ENCODE assay signal across 9 mouse cellular contexts in genomic region chr12:80574825-80575371, GRCm38 (mm10). TPM values are rescaled to one million over a fixed set of nuclear protein-coding genes. Genes with fewer than 3 reads are reported as not detected.
DNase-seq lines count a peak whose midpoint lies in the region; ATAC-seq and TF ChIP-seq lines count a peak whose summit lies in the region.
"Had no signal": no experiment of that assay in that cellular context is flagged by ENCODE, and none has a peak within 500 bp of the region (broad histone marks: within the 10 kb centered on the region; RNA-seq: fewer than 3 reads in every experiment).

No protein-coding gene starts in this region.

- H3K27ac ChIP-seq in lung, postnatal 0 days (ENCODE audit: low read length) = no peak overlapping the region

- no peak overlapping the region for H3K4me2 ChIP-seq in lung, postnatal 0 days (replicated peaks; ENCODE audit: low read depth, low read length)

- H3K9ac ChIP-seq in lung, postnatal 0 days (replicated peaks; ENCODE audit: low read depth) = no peak overlapping the region

- TF ChIP-seq CTCF in lung, postnatal 0 days (IDR thresholded peaks at IDR 0.05) = no peak

- no peaks in the 10 kb centered on the region for H3K27me3 ChIP-seq in lung, postnatal 0 days (replicated peaks; ENCODE audit: insufficient read depth, low read length)

- no peaks in the 10 kb centered on the region for H3K9me3 ChIP-seq in lung, postnatal 0 days (ENCODE audit: low read length)

- peak; percentile 60 for ATAC-seq in lung, postnatal 0 days

- no peak overlapping the region for H3K4me3 ChIP-seq in lung, postnatal 0 days (ENCODE audit: low read depth, low read length)

- peak; percentile 8 for DNase-seq in lung, postnatal 0 days (ENCODE audit: low spot score)
- no peak for DNase-seq in lung, adult 18-20 months
- peak; percentile 31 to 54 for DNase-seq in frontal cortex, postnatal 10 days (ENCODE audit: low spot score in 2 of 2)
- DNase-seq in layer of hippocampus, postnatal 36 days = peak; percentile 41 to 47
- peak; percentile 35 for DNase-seq in right cerebral cortex, postnatal 14 days
- no peak for DNase-seq in thymus, postnatal 0 days (ENCODE audit: low spot score)
- DNase-seq in adrenal gland, postnatal 14 days = no peak
- DNase-seq in ovary, postnatal 10 days (ENCODE audit: low spot score) = no peak

- no peaks in the 10 kb centered on the region for H3K4me1 ChIP-seq in lung, postnatal 0 days (ENCODE audit: insufficient read depth, low read depth, low read length)

- TF ChIP-seq EP300 in lung, postnatal 0 days (IDR thresholded peaks at IDR 0.05) = no peak

- no peaks in the 10 kb centered on the region for H3K36me3 ChIP-seq in lung, postnatal 0 days (ENCODE audit: insufficient read depth, low read length)

- 31% methylated on average over 15 of the region's 15 CpGs for WGBS in lung, postnatal 0 days

RNA-seq across cellular contexts. Expression of gene Galnt16, which starts 56.8 kb away (rescaled TPM):
- polyA plus RNA-seq in lung, postnatal 0 days (2015; fragmentation: Nextera tagmentation; extraction: Ambion mirVana) = 5.5 and 5.6 TPM in 2 replicates
- total RNA-seq in layer of hippocampus, postnatal 36 days (2021) = 100 to 1,000 TPM; 163 to 165 TPM
- polyA plus RNA-seq in thymus, postnatal 0 days (2015; fragmentation: Nextera tagmentation; extraction: Ambion mirVana) = 2.2 and 2.4 TPM in 2 replicates
- 11.3 and 14.6 TPM in 2 replicates for total RNA-seq in adrenal gland, postnatal 14 days (2021)
- total RNA-seq: hematopoietic stem cell, adult 5-6 weeks had no signal

Comparison
In these comparisons a context has a peak if more than half of its experiments do, and no peak if none do; other contexts are left out.
1. DNase-seq: peak in lung, postnatal 0 days (single experiment), frontal cortex, postnatal 10 days (2 of 2), layer of hippocampus, postnatal 36 days (2 of 2) and right cerebral cortex, postnatal 14 days (single experiment); none in lung, adult 18-20 months (0 of 2), thymus, postnatal 0 days (single experiment), adrenal gland, postnatal 14 days (single experiment) and ovary, postnatal 10 days (single experiment).
2. RNA of gene Galnt16, which starts 56.8 kb away (total RNA-seq): 163 to 165 TPM in layer of hippocampus, postnatal 36 days; 11.3 to 14.6 TPM in adrenal gland, postnatal 14 days; every median in the first group is over 10 times any median in the second.